Mouse (Mus musculus): ENCODE results near the gene Rad50.

Rad50 gene

DNA sequence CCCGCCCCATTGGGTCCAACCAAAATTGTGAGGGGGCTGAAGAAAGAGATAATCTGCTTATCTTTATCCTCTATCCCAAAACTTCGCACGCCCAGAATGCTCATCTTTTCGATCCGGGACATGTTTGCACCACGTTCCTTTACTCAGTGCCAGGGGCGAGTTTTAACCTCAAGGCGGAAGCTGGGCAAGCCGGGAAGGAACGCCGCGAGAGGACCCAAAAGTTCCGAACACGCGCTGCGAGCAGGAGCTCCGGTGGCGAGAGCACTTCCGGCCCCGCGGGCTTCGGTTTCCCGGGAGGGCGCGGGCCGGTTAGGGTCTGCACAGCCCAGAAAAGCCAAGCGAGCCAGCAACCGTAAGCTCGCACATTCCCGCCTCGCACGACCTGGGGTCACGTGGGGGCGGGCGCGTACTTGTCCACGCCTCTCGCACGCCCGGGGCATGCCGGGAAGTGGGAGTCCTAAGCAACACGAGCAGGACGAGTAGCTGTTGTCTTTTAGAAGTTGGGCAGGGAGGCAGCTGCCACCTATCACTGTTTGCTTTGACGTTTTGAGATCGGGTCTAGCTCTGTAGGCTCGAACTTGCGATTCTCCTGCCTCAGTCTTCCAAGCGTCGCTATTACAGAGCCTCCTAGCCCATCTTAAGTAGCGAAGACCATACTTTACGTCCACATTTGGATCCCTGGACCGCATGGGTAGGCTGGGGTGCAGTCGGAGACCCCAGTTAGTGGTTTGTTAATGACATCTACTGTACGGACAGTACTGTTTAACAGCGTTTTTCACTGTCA lies at the start of gene Rad50:
Gene Rad50 (minus strand): TSS at position 386 of the 784 bp plus-strand sequence.
- DNase-seq (ENCODE audit: low read depth, low spot score): peak; percentile 97

DNA sequence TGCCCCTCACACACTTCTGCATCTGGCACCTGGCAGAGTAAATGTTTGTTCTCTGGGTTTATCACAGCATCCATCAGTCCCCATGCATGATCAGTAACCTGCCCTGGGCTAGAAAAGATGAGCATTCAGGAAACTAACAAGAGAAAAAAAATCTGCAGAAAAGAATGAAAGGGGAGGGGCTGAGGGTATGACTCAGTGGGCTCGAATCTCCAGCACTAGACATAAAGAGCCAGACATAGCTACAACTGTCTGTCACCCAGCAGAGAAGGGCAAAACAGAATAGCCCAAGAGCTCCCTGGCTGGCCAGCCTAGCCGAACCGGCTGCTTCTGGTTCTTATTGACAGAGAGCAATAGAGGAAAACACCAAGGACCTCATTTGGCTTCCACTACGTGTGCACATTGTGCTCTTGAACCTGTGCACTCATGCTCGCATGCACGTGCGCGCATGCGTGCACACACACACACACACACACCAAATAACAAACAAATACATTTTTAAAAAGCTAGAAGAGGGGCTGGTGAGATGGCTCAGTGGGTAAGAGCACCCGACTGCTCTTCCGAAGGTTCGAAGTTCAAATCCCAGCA lies 48.0 kb upstream of the Rad50 start:
- DNase-seq (ENCODE audit: low read depth, low spot score): no peak

DNA sequence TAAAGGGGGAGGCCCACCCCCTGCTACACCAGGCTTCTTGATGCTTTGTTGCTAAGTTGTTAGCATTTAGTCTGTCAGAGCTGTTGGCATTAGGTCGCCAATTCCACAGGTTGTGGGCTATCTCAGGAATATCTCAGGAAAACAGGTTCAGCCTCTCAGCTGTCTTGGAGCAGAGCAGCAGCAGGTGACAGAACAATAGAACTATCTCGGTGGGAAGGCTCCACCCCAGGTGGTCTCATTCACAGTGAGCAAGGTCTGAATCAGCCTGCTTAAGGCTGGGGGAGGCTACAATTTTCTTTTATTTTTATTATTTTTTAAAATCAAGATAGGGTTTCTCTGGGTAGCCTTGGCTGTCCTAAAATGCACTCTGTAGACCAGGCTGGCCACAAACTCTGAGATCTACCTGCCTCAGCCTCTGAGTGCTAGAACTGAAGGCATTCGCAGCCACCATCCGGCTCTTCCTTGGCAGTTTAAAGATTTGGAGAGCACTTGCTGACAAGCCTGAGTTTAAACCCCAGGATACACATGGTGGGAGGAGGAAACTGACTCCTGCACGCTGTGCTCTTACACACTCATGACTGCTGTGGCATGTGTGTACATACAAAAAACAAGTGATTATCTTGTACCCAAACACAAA lies 42.7 kb upstream of the Rad50 start:
- DNase-seq (ENCODE audit: low read depth, low spot score): peak; percentile 61

DNA sequence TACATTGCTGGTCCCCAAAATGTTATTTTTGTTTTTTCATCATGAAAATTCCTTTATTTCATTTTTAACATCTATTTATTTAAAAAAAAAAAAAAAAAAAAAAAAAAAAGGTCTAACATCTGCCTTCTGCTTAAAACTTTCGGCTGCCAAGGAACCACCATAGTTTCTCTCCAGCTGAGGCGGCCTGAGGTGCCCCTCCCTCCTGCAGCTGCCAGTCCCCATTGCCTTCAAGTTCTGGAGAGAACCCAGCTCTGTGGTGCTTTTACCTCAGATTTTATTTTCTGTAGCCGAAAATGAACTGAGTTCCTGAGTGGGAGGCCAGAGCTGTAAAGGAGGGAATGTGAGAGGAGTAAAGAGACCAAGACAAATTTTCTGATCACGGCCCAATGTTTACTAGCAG lies 42.2 kb upstream of the Rad50 start:
- no peak for DNase-seq (ENCODE audit: low read depth, low spot score)

DNA sequence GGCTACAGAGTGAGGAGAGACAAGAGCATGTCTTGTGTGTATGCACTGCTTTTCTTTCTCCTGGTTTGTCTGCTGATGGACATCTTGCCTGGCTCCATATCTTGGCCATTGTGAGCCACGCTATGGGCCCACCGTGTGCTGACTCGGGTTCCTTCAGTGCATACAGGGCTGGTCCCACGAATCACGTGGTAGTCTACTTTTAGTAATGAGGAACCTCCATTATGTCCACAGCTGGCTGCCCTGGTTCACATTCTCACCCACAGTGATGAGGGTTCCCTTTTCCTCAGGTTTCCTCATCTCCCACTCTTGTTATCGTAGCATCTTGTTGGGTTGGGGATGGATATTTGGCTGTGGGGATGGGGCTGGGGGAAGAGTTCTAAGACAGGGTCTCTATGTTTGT lies 41.5 kb upstream of the Rad50 start:
- DNase-seq (ENCODE audit: low read depth, low spot score): no peak

DNA sequence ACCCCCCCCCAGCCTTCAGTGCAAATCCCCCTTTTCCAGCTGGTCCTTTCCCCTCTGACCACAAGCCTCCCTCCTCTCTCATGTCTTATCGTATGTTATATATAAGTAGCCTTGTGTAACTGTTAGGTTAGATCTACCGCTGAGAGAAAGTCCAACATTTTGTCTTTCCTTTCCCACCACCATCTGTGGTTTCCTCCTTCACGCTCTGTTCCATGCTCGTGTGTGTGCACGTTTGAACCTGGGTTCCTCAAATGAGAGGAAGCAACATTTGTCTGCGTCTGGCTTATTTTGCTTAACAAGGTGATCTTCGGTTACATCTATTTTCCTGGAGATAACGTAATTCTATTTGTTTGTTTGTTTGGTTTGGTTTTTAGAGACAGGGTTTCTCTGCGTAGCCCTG lies 40.9 kb upstream of the Rad50 start:
- no peak for DNase-seq (ENCODE audit: low read depth, low spot score)

DNA sequence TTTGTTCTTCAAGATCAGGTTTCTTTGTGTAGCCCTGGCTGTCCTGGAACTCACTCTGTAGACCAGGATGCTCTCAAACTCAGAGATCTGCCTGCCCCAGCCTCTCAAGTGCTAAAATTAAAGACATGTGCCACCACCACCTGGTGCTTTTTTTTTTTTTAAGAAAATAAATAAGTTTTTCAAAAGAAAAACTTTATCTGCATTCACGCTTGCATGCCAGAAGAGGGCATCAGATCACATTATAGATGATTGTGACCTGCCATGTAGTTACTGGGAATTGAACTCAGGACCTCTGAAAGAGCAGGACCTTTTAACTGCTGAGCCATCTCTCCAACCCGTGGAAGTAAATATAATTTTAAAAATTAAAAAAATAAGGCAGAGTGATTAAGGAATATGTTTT lies 38.1 kb upstream of the Rad50 start:
- no peak for DNase-seq (ENCODE audit: low read depth, low spot score)

DNA sequence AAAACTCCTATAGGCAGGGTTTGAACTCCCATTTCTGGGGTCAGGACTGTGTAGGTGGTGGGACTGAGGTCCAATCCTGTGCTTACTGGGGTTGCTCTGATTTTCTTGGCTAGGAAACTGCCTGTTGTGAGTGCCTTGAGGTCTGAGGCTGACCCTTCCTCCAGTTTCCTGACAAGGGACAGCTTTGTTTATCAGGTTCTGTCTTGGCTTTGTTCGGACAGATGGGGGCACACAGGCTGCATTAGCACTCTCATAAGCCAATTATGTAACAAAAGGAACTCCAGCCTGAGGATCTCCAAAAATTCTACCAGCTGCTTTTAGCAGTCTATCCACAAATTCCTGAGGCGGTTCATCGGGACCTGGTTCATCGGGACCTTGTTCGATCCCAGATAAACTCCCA lies 35.2 kb upstream of the Rad50 start:
- DNase-seq (ENCODE audit: low read depth, low spot score): no peak

DNA sequence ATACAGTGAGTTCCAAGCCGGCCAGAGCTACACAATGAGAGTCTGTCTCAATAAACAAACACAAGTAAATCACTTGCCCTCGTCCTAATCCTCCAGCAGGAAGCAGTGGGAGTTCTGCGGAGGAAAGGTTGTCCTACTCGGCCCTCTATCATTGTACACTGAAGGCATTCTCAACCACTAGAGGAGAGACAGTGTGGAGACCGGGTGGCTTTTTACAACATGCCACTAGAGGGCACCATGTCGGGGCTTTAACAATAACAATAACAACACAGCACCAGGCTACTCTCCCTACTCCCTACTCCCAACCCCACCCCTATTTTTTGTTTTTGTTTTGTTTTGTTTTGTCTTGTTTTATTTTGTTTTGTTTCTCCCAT lies 30.4 kb upstream of the Rad50 start:
- DNase-seq (ENCODE audit: low read depth, low spot score): peak; percentile 82

DNA sequence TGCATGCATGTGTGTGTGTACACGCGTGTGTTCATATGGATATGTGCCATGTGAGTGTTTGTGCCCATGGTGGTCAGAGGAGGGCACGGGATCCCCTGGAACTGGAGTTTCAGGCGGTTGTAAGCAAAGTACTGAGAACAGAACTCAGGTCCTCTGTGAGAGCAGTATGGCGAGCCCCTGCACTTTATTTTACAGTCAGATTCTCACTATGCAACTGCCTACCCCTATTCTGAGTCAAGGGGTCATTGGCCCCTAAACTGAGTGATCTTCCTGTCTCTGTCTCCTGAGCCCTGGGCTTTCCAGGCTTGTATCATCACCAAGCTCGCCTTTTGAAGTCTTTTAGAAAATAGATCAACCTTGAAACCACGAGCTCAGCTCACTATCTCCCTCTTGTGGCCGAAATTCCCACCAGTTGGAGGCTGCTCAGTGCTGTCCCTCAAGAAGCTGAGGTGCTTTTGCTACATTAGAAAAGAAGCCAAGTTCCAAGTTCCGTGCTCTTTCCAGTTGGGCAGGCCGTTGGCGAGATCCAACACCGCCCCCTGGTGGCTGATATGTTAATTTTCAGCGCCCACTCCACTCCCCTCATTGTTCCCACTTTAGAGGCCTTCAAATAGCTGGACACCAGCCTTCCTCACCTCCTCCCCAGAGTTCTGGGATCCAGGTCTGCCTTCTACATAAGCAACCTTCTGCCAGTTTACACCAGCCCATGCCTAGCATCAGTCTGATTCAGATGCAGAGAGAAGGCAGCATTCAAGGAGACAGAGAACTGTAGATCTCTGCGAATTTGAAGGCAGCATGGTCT lies 29.9 kb upstream of the Rad50 start:
- DNase-seq (ENCODE audit: low read depth, low spot score): peak; percentile 94

DNA sequence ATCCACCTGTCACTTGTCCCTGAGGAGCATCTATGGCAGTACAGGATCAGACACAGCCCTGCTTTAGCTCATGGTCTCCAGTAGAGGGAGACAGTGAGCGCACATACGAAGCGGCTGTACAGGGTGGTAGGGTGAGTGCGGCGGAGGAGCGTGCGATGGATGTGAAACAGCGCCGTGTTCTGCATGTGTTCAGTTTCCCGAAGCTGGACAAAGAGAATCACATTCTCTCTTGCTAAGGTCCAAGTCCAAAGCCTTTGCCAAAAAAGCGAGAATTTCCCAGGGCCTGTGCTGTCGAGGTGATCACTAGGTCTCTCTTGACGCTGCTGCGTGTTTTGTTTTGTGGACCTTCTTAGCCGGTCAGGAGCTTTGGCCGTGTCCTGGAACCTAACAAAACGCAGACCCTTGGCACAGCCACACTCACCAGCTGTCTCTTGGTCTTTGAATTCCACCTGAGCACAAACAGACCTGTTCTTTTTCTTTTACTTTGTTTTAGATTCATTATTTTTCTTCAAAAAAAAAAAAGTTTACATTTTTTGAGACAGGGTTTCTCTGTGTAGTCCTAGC lies 28.6 kb upstream of the Rad50 start:
- DNase-seq (ENCODE audit: low read depth, low spot score): peak; percentile 92

DNA sequence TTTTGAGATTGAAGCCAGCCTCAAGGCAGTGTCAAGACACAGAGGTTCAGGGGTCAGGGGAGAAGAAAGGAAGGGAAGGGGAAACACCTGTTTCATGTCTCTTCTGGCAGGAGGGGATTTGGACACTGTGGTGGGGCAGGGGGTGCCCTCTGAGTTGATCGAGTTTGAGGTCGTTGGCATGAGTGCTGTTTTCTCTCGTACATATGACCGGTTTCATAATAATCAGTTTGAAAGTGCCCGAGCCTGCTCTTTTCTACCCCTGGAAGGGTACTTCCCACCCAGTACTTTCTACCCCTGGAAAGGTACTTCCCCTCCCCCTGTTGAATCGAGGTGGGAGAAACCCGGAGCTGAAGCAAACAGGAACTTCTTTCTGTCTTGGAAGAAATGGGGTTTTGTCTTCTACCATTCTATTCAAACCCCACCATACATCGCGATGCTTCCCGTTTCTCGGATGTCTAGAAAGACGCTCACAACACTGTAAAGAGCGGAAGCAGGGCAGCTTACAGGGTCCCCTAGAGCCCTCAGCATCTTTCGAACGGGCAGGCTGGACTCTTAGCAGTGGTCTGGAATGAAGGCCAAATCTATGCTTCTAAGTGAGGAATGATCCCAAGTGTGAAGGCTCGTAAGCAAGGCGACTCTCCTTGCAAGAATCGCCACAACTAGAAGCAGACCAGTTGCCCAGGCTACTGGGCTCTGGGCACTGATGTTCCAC lies 28.0 kb upstream of the Rad50 start:
- no peak for DNase-seq (ENCODE audit: low read depth, low spot score)

DNA sequence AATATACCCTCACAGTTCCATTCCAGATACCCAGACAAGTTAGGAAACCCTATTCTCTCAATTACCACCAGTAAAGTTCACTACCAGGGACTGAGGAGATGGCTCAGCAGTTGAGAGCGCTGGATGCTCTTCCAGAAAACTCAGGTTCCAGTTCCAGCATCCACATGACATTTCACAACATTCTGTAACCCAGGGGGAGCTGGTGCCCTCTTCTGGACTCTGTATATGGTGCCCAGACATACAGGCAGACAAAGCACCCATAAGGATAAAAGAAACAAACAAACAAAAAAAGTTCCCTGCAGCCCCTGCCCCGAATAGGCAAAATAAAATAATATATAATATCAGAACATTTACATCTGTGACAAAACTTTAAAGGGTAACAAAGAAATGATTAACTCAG lies 27.3 kb upstream of the Rad50 start:
- DNase-seq (ENCODE audit: low read depth, low spot score): no peak

DNA sequence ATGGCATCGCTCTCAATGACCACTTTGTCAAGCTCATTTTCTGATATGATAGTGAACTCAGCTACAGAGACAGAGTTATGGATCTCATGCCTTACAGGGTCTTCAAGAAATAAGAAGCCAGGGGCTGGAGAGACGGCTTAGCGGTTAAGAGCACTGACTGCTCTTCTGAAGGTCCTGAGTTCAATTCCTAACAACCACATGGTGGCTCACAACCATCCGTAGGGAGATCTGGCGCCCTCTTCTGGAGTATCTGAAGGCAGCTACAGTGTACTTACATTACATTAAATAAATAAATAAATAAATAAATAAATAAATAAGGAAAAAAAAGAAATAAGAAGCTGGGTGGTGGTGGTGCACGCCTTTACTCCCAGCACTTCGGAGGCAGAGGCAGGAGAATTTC lies 26.7 kb upstream of the Rad50 start:
- DNase-seq (ENCODE audit: low read depth, low spot score): peak; percentile 49

DNA sequence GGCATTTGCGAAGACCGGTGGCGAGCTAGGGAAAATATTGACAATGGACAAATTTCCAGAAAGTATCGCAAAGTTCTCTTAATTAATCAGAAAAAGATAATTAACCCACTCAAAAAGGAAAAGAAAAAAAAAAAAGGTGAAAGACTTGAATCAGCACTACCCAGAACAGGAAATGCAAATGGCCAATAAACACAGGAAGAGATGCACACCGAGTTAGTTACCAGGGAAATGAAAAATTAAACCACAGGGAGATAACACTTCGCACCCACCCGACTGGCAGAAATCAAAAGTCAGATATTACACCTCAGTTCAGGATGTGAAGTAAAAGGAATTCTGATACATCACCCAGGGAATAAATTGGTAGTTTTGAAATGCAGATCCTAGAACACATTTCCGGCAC lies 25.1 kb upstream of the Rad50 start:
- DNase-seq (ENCODE audit: low read depth, low spot score): no peak

DNA sequence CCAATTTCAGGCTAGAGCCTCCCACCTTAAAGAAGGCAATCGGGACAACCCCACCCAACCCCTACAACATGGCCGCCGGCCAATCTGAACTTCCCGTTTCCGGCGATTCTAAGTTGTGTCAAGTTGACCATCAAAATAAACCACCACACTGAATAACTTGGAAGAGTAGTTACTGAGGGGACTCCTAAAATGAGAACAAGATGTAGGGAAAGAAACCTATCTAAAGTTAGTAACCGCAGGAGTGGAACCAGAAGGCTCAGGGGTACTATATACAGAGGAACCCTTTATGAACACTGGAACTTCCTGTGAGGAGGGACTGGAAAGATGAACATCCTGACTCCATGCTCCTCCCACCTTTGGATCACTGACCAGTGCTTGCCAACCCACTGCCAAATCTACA lies 24.3 kb upstream of the Rad50 start:
- DNase-seq (ENCODE audit: low read depth, low spot score): no peak

DNA sequence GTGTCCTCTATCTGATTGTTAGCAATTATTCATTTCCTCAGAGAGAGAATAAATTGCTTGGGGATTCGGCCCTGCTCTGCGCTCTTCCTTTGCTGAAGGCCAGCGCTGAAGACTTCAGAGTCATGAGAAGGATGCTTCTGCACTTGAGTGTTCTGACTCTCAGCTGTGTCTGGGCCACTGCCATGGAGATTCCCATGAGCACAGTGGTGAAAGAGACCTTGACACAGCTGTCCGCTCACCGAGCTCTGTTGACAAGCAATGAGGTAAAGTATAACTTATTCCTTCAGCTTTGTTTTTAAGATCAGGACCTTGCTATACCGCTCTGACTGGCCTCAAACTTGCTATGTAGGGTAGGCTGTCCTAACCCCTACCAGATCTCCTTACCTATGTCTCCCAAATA lies 13.6 kb upstream of the Rad50 start, which contains the start of gene Il5:
Gene Il5 (plus strand): TSS at position 80 of the 400 bp plus-strand sequence.
- DNase-seq (ENCODE audit: low read depth, low spot score): no peak

DNA sequence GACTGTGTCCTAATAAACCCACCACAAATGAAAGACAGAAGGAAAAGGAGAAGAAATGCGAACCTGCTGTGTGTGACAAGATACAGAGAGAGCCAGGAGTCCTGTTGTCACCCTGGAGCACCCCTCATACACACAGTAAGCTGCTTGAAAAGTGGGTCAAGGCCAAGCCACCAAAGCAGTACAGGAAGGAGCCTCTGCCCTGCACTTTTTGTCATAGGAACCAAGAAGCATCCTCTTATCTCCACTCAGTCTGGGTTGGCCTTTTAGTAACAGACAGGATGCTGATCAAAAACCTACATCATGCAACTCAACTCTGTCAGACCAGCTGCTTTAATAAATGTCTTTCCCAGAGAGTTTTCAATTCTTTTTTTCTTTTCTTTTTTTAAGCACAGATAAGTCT lies 12.6 kb upstream of the Rad50 start:
- no peak for DNase-seq (ENCODE audit: low read depth, low spot score)

DNA sequence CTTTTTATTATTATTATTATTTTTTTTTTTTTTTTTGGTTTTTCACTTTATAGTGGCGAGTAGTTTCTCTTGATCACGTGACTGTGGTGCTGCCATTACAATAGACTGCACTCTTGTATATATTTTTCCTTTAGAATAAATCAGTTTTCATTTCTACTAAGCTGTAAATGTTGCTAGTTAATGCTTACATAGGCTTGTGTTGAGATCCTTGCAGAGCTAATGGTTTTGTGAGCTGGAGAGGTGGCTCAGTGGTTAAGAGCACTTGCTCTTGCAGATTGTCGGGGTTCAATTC lies 545 bp upstream of the Rad50 start:
- no peak for DNase-seq (ENCODE audit: low read depth, low spot score)

DNA sequence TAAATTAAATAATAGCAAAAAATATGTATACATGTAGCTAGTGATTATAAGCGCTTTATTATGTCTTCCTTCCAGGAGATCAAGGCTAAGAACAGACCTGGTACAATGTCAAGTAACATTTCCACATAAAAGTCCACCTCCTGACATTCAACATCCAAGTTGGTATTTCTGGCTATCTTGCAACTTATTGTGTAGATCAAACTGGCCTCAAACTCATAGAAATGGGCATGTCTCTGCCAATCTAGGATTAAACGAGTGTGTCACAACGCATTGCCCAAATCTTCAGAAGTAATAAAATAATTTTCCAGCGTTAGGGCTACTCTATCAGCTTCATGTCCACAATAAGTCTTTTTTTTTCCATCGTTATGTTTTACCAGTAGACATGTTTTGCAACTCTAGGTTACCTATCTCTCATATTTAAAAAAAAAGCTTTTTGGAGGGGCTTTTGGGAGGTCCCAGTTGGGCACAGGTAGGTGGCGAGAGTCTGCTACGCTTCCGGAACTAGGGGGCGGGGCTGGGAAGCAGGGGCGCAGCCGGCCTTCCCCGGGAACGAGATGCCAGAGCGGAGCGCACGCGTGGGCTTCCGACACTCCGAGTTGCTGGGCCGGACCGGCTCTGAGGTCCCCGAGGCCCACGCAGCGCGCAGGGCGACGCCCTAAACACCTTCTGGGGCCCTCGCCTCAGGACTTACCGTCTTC lies 734 bp downstream of the Rad50 start:
- peak; percentile 62 for DNase-seq (ENCODE audit: low read depth, low spot score)

DNA sequence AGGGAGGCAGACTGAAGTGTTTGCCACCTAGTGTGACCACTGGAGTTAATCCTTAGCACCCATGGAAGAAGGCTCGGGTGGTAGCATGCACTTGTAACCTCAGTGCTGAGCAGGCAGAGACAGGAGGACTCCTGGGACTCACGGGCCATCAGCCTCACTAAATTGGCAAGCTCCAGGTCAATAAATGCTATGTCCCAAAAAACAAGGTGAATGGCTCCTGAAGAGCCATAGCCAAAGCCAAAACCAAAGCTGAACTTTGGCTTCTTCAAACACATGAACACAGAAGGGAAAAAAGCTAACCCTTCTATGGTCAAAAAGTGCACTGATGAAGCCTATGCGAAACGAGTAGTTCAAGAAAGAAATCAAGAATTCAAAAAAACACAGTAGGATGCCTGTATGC lies 7.8 kb downstream of the Rad50 start:
- no peak for DNase-seq (ENCODE audit: low read depth, low spot score)

Data from ZHBTc4 (cell line).